Mouse (Mus musculus) mesoderm, embryonic 11.5 days (tissue): ENCODE data around the gene Polr3b.

ENCODE experiments used
- DNase-seq: peaks from one replicate; pipeline ENCODE4 v3.0.0-alpha.2; 2012; ENCODE audit warnings: low read depth, low spot score

Polr3b gene

DNA sequence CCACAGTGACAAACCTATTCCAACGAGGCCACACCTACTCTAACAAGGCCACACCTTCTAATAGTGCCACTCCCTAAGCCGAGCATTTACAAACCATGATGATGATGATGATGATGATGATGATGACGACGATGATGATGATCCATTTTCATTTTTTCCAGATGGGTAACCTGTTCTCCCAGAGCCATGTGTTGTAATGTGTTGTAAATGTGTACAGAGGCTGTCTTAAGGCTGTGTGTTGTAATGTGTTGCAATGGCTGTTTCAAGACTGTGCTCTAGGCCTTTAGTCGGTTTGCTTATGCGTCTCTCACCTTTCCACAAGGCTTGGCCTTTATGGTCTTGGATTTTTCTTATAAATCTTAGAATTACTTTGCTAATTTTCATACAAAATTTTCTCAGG lies 40.0 kb downstream of the Polr3b start:
- no peak for DNase-seq

DNA sequence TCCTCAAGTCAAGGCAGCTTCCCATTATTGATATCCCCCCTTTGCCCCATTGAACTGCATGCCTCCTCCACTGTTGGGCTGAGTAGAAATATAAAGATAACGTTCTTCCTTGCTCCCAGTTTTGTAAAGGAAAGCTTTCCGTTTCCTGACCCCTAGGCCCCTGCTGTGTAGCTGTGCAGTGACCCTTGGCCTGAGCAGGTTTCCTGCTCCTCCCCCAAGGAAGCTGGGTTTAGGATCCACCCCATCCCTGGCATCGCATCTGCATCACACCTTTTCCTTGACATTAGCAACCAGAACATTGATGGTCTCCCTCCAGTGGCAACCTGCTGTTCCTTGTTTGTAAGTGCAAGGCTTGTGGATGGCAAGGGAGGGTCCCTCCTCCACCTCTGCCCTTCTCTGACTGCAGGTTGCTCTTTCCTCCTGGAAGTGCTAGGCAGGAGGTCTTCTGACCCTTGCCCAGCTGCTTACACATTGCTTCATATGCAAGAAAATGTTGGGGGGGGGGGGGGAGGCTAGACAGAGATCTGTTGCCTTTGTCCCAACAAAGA lies 43.7 kb downstream of the Polr3b start:
- DNase-seq: no peak

DNA sequence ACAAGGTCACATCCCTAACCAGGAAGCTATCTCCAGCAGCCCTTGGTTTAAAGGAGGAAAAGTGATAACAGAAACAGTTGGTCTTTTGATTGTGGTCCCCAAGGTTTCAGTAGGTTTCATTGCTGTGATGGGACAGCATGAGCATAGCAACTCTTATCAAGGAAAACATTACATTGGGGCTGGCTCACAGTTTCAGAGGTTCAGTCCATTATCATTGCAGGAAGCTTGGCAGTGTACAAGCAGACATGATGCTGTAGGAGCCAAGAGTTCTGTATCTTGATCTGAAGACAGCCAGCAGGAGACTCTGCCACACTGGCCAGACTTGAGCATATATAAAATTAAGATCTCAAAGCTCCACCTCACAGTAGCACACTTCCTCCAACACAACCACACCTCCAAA lies 53.6 kb downstream of the Polr3b start:
- no peak for DNase-seq

DNA sequence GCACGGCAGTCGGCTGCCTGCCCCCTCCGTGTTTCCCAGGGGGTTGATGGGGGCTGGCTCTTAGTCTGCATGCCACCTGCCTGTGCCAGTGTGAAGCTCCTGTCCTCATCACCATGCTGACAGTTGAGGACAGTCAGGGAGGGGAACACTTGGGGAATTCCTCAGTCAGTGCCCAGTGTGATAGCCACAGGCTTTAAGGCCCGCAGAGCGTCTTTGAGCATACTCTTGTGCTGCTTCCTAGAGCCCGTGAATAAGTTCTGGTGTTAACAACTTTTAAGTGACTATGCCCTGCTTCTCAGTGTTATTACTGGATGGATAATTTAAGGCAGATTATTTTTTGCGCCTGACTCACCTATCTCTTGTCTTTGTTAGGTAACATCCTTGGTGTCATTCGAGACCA lies 54.4 kb downstream of the Polr3b start:
- DNase-seq: no peak

DNA sequence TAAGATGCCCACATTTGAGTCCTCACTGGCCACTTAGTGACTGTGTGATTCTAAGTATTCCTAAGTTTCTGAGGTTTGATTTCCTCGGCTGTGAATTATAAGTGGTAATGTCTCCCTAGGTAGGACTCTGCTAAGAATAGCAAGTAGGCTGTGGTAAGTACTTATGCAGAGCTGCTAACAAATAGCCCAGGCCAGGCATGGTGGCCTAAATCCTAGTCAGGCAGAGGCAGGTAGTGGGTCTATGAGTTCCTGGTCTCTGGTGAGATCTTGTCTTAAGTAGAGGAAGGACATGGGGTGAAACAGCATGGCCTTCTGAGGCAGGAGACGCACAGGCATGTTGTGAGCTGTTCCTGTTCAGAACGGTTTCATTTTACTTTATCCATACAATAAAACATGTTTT lies 55.8 kb downstream of the Polr3b start:
- no peak for DNase-seq

DNA sequence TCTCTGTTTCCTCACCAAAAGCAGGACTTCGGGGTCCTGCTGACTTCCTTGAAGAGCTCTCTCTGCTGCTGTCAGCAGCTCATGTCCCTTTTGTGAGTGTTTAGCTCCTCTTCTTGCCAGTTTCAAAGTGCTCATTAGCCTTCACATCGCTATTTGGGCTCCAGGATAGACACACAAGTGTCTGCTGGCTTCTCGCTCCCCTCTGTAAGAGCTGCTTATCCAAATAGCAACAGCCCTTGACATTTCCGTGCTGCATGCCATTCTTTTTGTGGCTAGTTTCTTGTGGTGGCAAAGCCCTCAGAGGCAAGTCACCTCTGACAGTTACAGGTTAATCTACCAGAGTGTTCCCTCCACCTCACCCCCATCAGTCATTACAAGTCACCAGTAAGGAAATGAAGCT lies 56.3 kb downstream of the Polr3b start:
- no peak for DNase-seq

DNA sequence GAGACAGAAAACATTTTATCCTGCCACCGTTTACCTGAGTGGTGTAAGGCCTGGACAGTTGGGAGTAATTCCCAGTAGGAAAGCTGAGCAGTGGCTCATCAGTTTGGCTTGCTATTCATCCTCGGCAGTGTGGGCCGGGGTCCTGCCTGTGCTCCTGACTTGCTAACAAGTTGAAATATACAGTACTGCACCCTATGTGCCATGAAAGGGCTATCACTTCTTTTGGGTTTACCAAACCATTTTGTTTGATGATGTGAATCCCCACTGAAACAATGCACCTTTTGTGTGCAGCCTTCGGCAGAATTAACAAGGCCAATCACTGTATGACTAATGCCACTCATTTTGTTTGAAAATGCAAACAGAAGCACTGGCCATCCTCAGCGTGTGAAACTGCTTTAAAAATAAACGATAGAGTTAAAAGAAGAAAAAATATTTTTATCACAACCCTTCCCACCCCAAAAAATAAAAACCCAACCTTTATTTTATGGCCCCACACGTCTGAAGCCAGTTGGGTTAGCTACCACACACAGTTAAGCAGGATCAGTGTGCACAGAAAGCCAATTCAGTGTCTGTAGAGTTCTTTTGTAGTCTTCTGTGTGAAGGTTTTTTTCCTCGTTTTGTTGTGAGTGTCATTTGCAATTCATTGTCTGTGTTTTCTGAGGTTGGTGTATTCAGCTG lies 63.5 kb downstream of the Polr3b start:
- no peak for DNase-seq

DNA sequence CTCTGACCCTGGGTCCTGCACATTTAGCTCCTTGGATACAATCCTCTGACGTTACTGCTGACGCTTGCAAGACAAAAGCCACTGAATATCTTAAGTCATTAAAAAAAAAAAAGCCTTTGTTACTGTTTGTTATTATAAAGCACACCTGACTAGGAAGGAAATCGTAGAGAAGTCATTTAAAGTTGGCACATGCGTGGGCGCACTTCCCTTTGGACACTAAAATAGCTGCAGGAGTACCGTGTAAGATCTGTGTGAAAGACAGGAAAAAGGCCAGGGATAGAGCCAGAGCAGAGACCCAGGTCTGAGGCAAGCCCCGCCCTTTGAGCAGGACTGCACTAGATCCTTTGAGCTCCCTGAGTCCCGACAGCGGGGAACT lies 64.0 kb downstream of the Polr3b start:
- peak; percentile 69 for DNase-seq

DNA sequence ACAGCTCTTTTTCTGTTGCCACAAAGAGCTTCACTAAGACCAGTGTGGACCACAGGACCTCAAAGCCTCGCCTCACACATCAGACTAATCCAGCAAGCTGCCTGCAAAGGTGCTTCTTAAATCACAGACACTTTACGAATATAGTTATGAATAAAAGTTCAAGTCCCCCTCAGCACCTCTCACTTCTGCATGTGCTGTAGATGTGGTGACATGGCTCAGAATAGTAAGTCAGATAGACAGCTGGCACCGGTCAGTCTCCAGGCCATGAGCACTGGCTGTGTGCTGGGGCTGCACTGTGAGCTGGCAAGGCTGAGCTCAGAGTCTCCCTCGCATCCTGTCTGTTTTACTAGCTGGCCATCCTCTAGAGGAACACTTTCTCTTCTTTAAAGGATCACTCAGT lies 64.6 kb downstream of the Polr3b start:
- no peak for DNase-seq

DNA sequence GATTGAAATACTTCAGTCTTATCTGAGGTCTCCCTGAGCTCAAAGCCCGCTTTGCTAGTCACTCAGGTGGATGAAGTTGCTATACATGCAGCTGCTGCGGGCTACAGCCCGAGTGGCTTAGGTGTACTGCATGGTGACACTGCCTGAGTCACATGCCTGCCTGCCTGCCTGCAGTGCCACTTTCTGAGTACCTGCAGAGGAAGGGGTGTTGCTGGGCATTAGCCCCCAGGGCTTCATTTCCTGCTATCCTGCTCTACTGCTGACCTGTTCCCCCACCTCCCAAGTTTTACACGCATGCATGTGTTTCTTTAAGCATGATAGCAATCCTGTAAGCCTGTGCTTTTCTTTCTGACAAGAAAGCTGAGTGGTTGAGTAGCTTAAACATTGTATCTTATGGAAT lies 65.6 kb downstream of the Polr3b start:
- no peak for DNase-seq

DNA sequence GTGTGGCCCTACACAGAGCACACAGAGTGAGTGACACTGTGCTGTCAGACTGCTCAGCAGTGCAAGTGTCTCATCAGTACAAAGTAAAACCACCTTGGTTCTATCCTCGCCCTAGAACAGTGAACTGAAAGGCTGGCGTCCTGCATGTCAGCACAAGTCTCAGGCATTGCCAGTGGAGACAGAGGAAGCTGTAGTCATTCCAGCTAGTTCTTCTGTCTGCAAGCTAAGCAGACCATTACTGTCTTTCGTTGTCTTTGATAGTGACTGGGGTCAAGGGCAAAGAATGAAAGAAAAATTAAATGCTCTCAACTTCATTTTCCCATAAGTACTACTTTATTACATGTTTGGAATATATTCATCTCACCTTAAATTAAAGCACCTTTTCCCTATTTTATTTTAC lies 67.8 kb downstream of the Polr3b start:
- DNase-seq: no peak

DNA sequence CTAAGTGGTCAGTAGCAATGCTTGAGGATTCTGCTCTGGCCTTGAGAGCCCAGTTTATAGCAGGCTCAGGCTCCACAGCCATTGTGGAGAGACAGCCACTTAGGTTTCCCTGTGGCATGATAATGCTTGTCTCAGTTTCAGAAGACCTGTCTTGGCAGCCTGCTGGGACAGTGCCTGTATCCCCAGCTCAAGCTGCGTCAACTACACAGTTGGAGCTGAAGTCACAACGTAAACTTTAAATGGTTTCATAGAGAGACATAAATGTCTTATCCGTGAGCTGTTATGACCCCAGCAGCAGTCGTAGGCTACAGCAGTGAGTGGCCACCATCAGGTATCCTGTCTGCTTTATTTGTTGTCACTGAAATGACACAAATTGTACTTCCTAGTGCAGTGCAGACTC lies 68.7 kb downstream of the Polr3b start:
- no peak for DNase-seq

DNA sequence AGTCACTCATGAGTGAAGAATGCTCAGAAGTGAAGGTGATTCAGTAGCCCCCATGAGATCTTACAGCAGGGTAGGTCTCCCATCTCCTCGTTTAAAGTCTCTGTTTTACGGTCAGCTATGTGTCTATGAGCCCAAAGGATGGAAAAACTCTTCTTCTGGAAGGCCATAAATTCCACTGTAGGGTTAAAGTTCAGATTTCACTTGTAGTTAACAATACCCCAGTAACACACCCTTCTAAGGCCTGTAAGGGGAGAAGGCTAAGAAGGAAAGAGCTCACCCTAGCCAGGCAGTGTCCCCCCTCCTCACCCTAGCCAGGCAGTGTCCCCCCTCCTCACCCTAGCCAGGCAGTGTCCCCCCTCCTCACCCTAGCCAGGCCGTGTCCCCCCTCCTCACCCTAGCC lies 69.6 kb downstream of the Polr3b start:
- DNase-seq: no peak

DNA sequence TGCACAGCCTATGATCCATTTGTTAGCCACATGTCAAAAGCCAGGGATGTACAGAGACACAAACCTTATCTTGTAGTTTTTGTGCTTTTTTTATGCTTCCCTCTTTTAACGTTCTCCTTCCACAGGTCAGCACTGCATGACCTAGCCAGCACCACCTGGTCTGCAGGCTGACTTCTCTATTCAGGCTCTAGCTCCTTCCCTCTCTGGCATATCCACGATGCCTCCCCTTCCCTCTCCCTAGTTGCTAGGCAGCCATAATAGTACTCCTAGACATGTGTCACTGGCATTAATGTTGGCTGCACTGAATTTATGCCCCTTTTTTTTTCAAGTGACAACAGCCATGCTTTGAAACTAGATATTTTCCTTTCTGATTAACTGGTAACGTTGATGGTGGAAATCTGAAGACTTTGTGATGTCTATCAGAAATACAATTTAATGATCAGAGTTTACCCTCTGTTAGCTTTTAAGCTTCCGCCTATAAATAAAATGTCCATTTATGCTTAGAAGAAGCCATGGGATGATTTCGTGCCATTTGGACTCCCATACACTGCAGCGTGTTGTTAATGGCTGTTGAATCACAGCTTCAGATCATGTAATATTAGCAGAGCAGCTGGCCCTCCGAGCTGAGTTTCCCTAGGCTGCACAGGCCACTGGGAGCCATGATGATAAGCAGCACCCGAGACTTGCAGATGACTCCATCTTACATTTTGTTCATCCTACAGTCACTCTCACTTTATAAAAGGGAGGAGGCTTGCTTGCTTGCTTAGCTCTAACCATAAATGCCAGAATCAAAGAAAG lies 71.9 kb downstream of the Polr3b start:
- peak; percentile 56 for DNase-seq

DNA sequence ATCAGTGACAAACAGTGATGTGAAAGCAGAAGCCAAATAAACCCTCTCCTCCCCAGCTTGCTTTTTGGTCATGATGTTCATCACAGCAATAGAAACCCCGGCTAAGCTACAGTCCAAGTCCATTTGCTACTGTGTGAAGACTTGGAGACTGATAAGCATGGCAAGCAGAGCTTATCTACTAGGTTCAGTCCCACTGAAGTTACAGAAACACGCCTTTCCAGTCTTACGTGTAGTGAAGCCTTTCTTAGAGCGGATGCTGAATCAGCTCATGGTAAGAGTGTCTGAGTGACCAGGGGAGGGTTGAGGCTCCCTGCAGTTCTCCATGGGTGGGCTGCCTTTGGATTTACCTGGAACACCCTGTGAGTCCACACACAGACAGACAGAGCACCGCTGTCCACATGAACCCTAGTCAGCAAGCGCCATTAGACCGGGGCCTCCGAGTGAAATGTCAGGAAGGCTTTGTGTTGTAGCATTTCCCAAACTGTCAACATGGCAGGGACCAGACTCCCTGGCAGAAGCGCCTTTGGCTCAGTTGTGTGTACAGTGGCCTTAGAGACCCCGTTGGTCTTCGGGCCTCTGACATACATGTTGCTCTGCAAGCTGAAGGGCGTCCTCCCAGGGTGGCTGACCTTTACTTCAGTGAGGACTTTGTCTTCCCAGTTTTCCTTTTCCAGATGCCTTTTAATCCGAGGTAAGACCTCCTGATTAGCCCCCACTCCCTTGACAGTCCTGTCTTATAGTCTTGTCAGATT lies 78.3 kb downstream of the Polr3b start:
- no peak for DNase-seq

DNA sequence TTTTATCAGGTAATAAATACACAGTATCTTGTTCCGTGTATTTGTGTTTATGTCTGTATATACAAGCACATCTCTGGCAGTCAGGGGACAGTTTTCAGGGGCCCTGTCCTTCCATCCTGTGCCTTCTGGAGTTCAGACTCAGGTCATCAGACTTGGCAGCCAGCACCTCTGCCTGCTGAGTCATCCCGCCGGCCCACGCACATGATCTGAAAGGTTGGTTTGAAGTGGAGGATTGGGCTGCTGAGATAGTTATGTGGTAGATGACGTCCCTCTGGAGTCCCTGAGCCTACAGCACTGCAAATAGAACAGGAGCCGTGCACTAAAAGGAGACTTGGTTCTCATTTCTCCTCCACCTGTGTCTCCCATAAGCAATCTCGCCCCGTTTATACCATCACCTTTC lies 79.0 kb downstream of the Polr3b start:
- no peak for DNase-seq

DNA sequence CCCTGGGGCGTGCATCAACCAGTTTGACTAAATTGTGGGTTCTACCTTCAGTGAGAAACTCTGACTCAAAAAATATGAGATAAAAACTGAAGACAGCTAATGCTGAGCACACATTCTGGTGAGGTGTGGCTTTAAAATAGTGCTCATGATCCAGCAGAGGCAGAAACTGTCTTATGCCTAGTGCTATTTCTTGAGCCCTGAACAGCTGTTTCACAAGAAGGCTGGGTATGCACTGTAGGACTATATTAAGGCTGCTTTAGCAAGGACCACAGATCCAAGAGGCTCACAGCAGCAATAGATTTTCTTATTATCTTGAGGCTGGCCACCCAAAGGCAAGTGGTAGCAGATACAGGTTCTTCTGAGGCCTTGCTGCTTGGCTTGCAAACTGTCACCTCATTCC lies 80.0 kb downstream of the Polr3b start:
- no peak for DNase-seq

DNA sequence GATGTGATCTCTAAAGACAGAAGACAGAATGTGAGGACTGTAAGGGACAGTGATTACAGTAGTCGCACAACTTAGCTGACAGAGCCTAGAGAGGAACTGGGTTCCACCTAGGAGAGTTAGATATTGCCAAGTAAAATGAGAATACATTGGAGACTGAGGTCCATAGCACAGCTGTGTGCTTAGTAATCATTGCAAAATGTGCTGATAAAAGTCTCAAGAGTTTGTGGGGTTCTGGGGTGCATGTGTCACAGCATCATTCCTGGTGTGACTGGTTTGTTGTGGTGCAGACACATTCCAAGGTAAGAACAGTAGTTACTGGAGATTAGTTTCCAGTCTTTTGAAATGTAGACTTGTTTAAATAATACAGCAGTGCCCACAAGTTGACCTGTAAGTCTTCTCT lies 82.5 kb downstream of the Polr3b start:
- no peak for DNase-seq

DNA sequence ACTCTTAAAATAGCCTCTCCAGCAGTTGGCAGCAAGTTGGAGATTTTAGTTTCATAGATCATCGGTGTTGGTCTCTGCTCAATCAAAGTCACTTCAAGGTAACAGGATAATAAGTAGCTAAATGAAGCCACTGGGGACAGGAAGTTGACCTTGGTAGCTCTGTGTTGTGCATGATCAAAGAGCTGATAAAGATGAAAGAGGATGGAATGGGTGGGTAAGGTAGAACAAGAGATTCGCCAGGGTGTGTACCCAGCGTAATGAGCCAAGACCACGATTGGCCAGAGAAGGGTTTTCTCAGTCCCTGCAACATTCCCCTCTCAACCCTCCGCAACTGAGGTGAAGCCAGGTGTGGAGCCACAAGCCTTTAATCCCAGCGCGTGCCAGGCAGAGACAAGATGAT lies 83.1 kb downstream of the Polr3b start:
- DNase-seq: no peak

DNA sequence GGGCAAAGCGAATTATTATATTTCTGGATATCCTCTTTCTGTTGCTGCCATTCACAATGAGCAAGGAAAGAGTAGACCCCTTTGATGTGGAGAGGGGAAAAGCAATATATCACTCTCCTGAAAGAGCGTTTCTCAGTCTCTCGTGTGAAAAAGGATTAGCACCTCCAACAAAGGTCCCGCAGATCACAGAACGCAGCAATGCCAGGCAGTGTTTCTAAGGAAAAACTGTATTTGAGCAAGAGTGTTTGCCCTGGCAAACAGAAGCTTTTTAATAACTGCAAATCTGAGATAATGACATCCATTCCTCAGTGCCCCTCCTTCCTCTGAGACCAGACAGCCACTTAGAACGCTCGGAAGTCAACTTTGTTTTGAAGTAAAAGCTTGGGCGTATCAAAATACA lies 84.5 kb downstream of the Polr3b start:
- no peak for DNase-seq

DNA sequence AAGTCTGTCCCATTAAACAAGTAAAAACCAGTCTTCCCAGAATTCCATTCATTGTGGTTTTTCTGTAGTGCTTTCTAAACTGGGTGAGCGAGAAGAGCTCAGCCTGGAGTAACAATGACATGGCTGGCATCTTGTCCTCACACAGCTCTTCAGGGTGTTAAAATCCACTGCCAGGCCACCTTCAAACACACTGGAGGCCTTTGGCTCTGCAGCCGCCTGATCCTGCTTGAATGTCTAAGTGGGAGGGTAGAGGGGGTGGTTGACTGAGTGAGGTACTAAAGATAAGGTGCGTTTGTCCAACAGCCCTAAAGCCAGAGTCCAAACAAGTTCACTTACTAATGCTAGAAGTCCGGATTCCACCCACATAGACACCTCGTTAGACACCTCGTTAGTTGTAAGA lies 85.1 kb downstream of the Polr3b start:
- no peak for DNase-seq

DNA sequence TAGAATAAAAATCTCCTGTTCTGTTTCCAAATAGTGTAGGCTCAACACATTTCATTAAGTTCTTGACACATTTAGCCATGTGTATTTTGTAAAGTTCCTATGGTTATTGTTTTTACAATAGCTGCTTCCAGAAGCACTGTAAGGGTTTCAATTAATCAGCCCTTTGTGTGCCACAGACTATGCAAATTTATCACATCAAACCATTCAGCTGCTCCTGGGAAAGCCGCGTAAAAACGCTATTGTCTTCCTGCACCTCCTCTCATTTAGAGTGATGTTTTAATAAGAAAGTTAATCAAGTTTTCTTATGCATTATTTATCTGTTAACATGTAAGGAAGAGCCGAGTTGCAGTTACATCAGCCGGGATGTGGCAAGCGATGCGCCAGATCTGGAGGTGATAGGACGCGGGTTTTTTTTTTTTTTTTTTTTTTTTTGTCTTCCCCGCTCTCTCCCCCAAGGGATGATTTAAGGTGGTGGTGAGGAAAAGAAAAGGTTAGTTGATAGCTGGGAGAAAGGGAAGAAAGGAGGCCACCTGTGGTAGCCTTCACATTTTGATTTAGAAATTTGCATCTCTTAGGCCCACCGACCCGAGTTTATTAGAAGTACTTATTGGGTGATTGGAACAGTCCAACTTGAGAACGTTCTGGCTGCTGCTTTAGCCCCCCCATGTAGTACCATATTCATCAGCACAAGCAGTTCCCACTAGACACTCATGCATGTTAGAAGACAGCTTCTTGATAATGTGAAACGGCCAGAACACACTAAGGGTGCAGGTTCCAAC lies 85.8 kb downstream of the Polr3b start:
- no peak for DNase-seq
